Mouse (Mus musculus) T-helper 17 cell (primary cell): ENCODE measurements around the gene Dpt.

Experiments
- in situ Hi-C, 2 experiments: fragments of 300-600 bp; cut with MboI, MseI; formaldehyde crosslinking; loops; 1 replicate in 1 of 2; 2 replicates in 1 of 2; pipeline ENCODE4 v1.15.1; 2025; ENCODE audit warnings: high pct_unique_total_duplicates in 2 of 2

The Dpt gene

GRCm38 (mm10) chr1:164815330-164815729, 18.9 kb downstream of the Dpt start:
- in situ Hi-C loops = loop anchor here in 1 of 2 experiments (25.0 kb wide), 1 partner anchor 897 kb away; the partner anchor contains the start of gene Rcsd1

GRCm38 (mm10) chr1:164817331-164817730, 20.9 kb downstream of the Dpt start:
- in situ Hi-C loops = loop anchor here in 1 of 2 experiments (25.0 kb wide), 1 partner anchor 895 kb away; the partner anchor contains the start of gene Rcsd1

DNA sequence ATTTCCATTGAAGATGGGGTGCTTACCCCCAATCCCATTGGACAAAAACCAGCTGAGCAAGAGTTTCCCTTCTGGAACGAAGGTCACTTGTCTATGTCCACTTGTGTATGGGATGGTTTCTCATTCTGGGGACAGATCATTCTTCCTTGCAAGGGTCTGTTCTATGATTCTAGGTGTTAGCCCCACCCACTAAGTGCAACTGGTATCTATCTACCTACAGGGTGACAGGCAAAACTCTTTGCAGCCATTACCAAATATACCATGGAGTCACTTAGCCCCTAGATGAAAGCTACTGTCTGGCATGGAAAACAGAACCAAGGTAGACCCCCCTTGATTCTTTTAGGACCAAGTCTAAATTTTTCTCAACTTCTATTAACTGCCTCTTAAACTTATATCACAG, 24.9 kb downstream of the Dpt start:
- in situ Hi-C loops = loop anchor here in 1 of 2 experiments (25.0 kb wide), 1 partner anchor 891 kb away; the partner anchor contains the start of gene Rcsd1

DNA sequence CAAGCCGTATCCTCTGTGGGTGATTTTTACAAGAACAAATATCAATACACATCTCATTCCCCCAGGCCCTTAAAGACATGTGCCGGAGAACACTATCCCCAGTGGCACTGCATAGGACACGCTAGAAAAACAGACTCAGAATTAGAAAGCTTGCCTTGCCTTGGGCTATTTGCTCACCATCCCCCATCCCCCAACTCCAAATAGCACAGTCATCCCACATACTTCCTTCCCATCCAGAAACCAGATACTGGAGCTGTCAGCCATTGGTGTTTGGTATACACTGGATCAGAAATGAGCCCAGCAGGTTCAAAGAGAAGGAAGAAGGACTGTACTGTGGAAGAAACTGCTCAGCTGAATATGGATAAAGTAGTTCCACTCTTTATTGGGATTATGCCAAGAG, 25.4 kb downstream of the Dpt start:
- in situ Hi-C loops = loop anchor here in 1 of 2 experiments (25.0 kb wide), 1 partner anchor 890 kb away; the partner anchor contains the start of gene Rcsd1

GRCm38 (mm10) chr1:164822268-164822667, 25.8 kb downstream of the Dpt start:
- in situ Hi-C loops = loop anchor here in 1 of 2 experiments (25.0 kb wide), 1 partner anchor 890 kb away; the partner anchor contains the start of gene Rcsd1

- in situ Hi-C loops = loop anchor here in 1 of 2 experiments (25.0 kb wide), 1 partner anchor 887 kb away; the partner anchor contains the start of gene Rcsd1
These were observed 28.5 kb downstream of the Dpt start for GRCm38 (mm10) chr1:164824896-164825295.

- in situ Hi-C loops = no loop called here
These were observed 33.4 kb downstream of the Dpt start for GRCm38 (mm10) chr1:164829881-164830280.

GRCm38 (mm10) chr1:164832459-164832858, 36.0 kb downstream of the Dpt start:
- in situ Hi-C loops = no loop called here

DNA sequence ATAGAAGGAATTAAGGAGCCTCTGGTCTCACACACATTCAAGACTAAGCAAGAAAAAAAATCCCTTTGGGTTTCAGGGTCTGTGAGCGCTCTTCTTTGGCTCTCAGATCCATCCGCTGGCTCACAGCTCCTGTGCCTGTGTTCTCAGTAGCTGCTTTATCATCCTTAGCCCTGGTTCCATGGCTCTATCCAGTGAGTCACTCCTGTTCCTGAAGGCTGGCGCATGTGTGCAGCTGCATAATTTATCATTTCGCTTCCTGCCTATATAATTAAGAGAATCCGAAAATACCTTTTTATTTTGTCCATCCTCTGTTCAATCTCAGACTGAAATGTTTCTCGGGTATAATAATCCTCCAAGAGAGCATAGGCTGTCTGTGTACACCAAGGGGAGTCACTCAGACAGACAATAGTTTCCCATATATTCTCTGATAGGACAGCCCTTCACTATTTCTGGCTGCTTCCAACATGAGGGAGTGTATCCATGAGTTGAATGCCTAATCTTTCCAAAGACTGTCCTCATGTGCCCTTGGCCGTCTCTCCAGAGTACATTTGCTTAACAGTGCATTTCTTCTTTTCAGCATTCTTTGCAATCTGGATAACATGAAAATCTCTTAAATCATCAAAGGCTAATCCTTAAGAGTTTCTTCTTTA, 52.3 kb downstream of the Dpt start:
- in situ Hi-C loops = no loop called here

- in situ Hi-C loops = loop anchor here in 1 of 2 experiments (5.0 kb wide), 1 partner anchor 103 kb away; no protein-coding TSS in a partner anchor
These were observed 59.3 kb downstream of the Dpt start for GRCm38 (mm10) chr1:164855700-164856099.

DNA sequence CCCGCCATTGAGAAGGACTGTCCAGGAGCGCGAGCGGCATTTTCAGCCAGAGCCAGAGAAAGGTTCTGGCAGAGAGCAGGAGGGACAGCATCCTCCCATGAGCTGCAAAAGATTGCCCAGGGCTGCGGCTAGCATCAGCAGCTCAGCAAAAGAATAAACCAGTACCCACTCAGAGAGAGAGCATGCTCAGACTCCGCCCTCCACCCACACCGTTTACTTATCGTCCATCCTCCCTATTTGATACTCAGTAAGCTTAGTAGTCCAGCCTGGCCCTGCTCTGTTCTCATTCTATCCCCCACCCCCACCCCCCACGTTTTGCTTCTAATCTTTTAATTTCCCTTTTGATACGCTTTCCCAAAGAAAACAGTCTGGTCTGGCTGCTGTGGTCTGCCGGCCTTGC, 63.5 kb downstream of the Dpt start:
- in situ Hi-C loops = loop anchor here in 1 of 2 experiments (5.0 kb wide), 1 partner anchor 108 kb away; no protein-coding TSS in a partner anchor

- in situ Hi-C loops = no loop called here
These were observed 64.3 kb downstream of the Dpt start for GRCm38 (mm10) chr1:164860782-164861181.

DNA sequence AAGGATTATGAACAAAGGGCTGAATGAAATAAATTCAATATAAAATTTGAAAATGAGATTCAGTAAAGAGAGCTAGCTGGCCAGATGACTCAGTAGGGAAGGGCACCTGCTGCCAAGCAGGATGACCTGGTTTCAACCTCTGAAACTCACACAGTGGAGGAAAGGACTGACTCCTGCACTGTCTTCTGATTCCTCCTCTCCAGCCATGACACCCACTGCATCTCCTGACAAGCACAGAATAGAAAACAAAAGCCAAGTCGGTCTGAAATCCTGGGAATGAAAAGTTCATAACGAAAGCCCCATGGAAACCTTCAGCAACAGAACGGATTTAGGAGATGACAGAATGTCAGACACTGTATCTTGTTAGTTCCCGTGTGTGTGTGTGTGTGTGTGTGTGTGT, 65.1 kb downstream of the Dpt start:
- in situ Hi-C loops = no loop called here

GRCm38 (mm10) chr1:164862946-164863883, 66.8 kb downstream of the Dpt start:
- in situ Hi-C loops = no loop called here

DNA sequence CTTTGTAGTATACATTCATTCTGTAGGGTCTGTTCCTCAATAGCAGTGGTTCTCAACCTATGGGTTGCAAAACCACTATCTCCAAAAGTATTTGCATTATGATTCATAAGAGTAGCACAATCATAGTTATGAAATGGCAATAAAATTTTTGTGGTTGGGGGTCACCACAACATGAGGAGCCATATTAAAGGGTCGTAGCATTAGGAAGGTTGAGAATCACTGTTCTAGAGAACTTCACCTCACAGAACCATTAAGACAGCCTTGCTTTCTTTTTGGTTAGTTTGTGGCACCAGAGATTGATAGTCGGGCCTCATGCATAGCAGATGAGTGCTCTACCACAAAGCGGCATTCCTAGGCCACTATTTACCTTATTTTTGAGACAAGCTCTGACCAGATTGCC, 68.2 kb downstream of the Dpt start:
- in situ Hi-C loops = no loop called here

GRCm38 (mm10) chr1:164870694-164871093, 74.2 kb downstream of the Dpt start:
- in situ Hi-C loops = no loop called here
